Mouse (Mus musculus) neural tube, embryonic 15.5 days (tissue): ENCODE measurements around the gene Il1rap. TPM values are rescaled to one million over a fixed set of nuclear protein-coding genes. Genes with fewer than 3 reads are reported as not detected.

Source experiments
- ATAC-seq: fragments of 200-750 bp; cut with Nextera tagmentation; 2 replicates; pipeline ENCODE4 v1.8.0; 2017; ENCODE audit warnings: mild to moderate bottlenecking, moderate TSS enrichment, moderate library complexity; ENCODE audit not compliant: low FRiP score
- H3K27ac ChIP-seq: fragments of 300-500 bp; sonication (generic); replicated peaks from 2 replicates; pipeline ENCODE4 v1.5.1; 2015; ENCODE audit warnings: mild to moderate bottlenecking, inconsistent platforms
- H3K27me3 ChIP-seq: fragments of 300-500 bp; sonication (generic); replicated peaks from 2 replicates; pipeline ENCODE4 v1.6.1; 2015; ENCODE audit warnings: inconsistent platforms
- H3K36me3 ChIP-seq: fragments of 300-500 bp; sonication (generic); 2 replicates; pipeline ENCODE4 v1.6.1; 2015; ENCODE audit warnings: inconsistent platforms
- H3K4me1 ChIP-seq: fragments of 300-500 bp; sonication (generic); 2 replicates; pipeline ENCODE4 v1.6.1; 2015; ENCODE audit warnings: inconsistent platforms
- H3K4me2 ChIP-seq: fragments of 300-500 bp; sonication (generic); 2 replicates; pipeline ENCODE4 v1.6.1; 2015; ENCODE audit warnings: inconsistent platforms, mild to moderate bottlenecking, moderate library complexity
- H3K4me3 ChIP-seq: fragments of 300-500 bp; sonication (generic); replicated peaks from 2 replicates; pipeline ENCODE4 v1.5.1; 2015; ENCODE audit warnings: mild to moderate bottlenecking, inconsistent platforms
- H3K9ac ChIP-seq: fragments of 300-500 bp; sonication (generic); replicated peaks from 2 replicates; pipeline ENCODE4 v1.6.1; 2015; ENCODE audit warnings: mild to moderate bottlenecking, inconsistent platforms
- H3K9me3 ChIP-seq: fragments of 300-500 bp; sonication (generic); replicated peaks from 2 replicates; pipeline ENCODE4 v1.6.1; 2016; ENCODE audit warnings: inconsistent platforms
- WGBS: fragments of 180-500 bp; shearing (Covaris S2); methylation state at CpG from one replicate; pipeline ENCODE4 v1.1.7; 2015; ENCODE audit warnings: mixed read lengths; 5-methylcytosine and 5-hydroxymethylcytosine counted together
- polyA plus RNA-seq: library from polyadenylated mRNA; unstranded; fragments of >200 nt; fragmentation: Nextera tagmentation; extraction: Ambion mirVana; gene quantifications from 2 replicates; pipeline ENCODE4 v1.2.1, GENCODE M21; 2015

Gene Il1rap
- polyA plus RNA-seq, 1 experiment from 2014 or later: 13.7 TPM

GRCm38 (mm10) chr16:26755381-26756155 is 174.1 kb downstream of the Il1rap start:
- H3K4me1 ChIP-seq: no peaks in the 10 kb centered on the region
- no peaks in the 10 kb centered on the region for H3K9me3 ChIP-seq
- no peak for ATAC-seq
- no peaks in the 10 kb centered on the region for H3K36me3 ChIP-seq
- H3K4me2 ChIP-seq: no peak overlapping the region
- H3K27ac ChIP-seq: no peak overlapping the region
- no peak overlapping the region for H3K4me3 ChIP-seq
- no peak overlapping the region for H3K9ac ChIP-seq
- H3K27me3 ChIP-seq: no peaks in the 10 kb centered on the region
- 86% methylated on average over 5 of the region's 5 CpGs for WGBS

- Histone ChIP-seq H3K9me3 (no peaks in the 10 kb centered on the region), H3K9ac (no peak overlapping the region), H3K27me3 (no peaks in the 10 kb centered on the region), H3K36me3 (no peaks in the 10 kb centered on the region), H3K4me2 (no peak overlapping the region), H3K4me3 (no peak overlapping the region), H3K4me1 (no peaks in the 10 kb centered on the region), H3K27ac (no peak overlapping the region)
- ATAC-seq: no peak
- WGBS: 85% methylated on average over 2 of the region's 2 CpGs
These were observed 194.5 kb downstream of the Il1rap start for GRCm38 (mm10) chr16:26775976-26776375.

GRCm38 (mm10) chr16:26777132-26777531 is 195.6 kb downstream of the Il1rap start:
- H3K27ac ChIP-seq: no peak overlapping the region
- WGBS: 6% methylated on average over 1 of the region's 1 CpGs
- ATAC-seq: no peak

More at GRCm38 (mm10) chr16:26777132-26777531, 195.6 kb downstream of the Il1rap start:
- H3K4me2 ChIP-seq: no peak overlapping the region
- H3K36me3 ChIP-seq: no peaks in the 10 kb centered on the region
- H3K27me3 ChIP-seq: no peaks in the 10 kb centered on the region
- no peak overlapping the region for H3K9ac ChIP-seq
- H3K9me3 ChIP-seq: no peaks in the 10 kb centered on the region
- H3K4me1 ChIP-seq: no peaks in the 10 kb centered on the region
- H3K4me3 ChIP-seq: no peak overlapping the region

Other genes with a start within 250 kb of the Il1rap start
- 4.4 and 5.8 TPM in 2 replicates for gene Cldn1, start 209.9 kb upstream of the Il1rap start, polyA plus RNA-seq
- not detected in 2 replicates for gene Cldn16, start 118.6 kb upstream of the Il1rap start, polyA plus RNA-seq
- gene Tmem207, start 54.9 kb upstream of the Il1rap start, polyA plus RNA-seq: 0.20 TPM in 1 of 2 replicates, not detected in the other